8 mouse cellular contexts compared by ENCODE assay signal in genomic region chr2:28270561-28270960, GRCm38 (mm10).
DNase-seq lines count a peak whose midpoint lies in the region; ATAC-seq and TF ChIP-seq lines count a peak whose summit lies in the region.

No protein-coding gene starts in this region.

- H3K27me3 ChIP-seq in forebrain, embryonic 10.5 days (ENCODE audit: poor library complexity, severe bottlenecking) = no peaks in the 10 kb centered on the region; the same call in 1 of the 2 replicates
- H3K27me3 ChIP-seq in forebrain, postnatal 0 days (ENCODE audit: insufficient read depth, low read length) = no peaks in the 10 kb centered on the region
- no peaks in the 10 kb centered on the region for H3K27me3 ChIP-seq in neural tube, embryonic 11.5 days (ENCODE audit: control insufficient read depth, insufficient read depth, low read length)
- no peaks in the 10 kb centered on the region for H3K27me3 ChIP-seq in limb, embryonic 12.5 days

- no peak overlapping the region for H3K9ac ChIP-seq in forebrain, postnatal 0 days
- no peak overlapping the region for H3K9ac ChIP-seq in neural tube, embryonic 11.5 days (ENCODE audit: low read length)
- no peak overlapping the region for H3K9ac ChIP-seq in limb, embryonic 12.5 days (replicated peaks)

- DNase-seq in forebrain, embryonic 10.5 days (ENCODE audit: extremely low spot score, low spot score) = peak; percentile 17
- no peak for DNase-seq in forebrain, postnatal 0 days
- peak; percentile 21 for DNase-seq in neural tube, embryonic 11.5 days (ENCODE audit: low spot score)
- no peak for DNase-seq in neural tube, embryonic 10.5 days (ENCODE audit: extremely low spot score, low spot score)
- DNase-seq in frontal cortex, postnatal 14 days (ENCODE audit: low spot score in 2 of 2) = no peak
- no peak for DNase-seq in frontal cortex, adult 2 months (ENCODE audit: extremely low spot score in 1 of 2, low spot score in 1 of 2)

- H3K4me1 ChIP-seq in forebrain, embryonic 10.5 days = peaks cover 22% of the 10 kb centered on the region
- no peaks in the 10 kb centered on the region; the same call in 1 of the 2 replicates for H3K4me1 ChIP-seq in forebrain, postnatal 0 days (ENCODE audit: insufficient read depth)
- no peaks in the 10 kb centered on the region for H3K4me1 ChIP-seq in neural tube, embryonic 11.5 days (ENCODE audit: control insufficient read depth, insufficient read depth, low read length)
- H3K4me1 ChIP-seq in limb, embryonic 12.5 days (replicated peaks) = peaks cover 8% of the 10 kb centered on the region

- H3K9me3 ChIP-seq in forebrain, embryonic 10.5 days = no peaks in the 10 kb centered on the region
- H3K9me3 ChIP-seq in forebrain, postnatal 0 days (ENCODE audit: low read length) = no peaks in the 10 kb centered on the region
- no peaks in the 10 kb centered on the region for H3K9me3 ChIP-seq in neural tube, embryonic 11.5 days (ENCODE audit: control insufficient read depth, low read length)
- H3K9me3 ChIP-seq in limb, embryonic 12.5 days = no peaks in the 10 kb centered on the region

- no peak overlapping the region for H3K4me3 ChIP-seq in forebrain, embryonic 10.5 days
- no peak overlapping the region for H3K4me3 ChIP-seq in forebrain, postnatal 0 days (ENCODE audit: low read depth, low read length)
- H3K4me3 ChIP-seq in neural tube, embryonic 11.5 days (ENCODE audit: low read depth, low read length) = no peak overlapping the region
- no peak overlapping the region for H3K4me3 ChIP-seq in limb, embryonic 12.5 days (replicated peaks)

- peak overlapping the region; percentile 63 for H3K27ac ChIP-seq in forebrain, embryonic 10.5 days
- no peak overlapping the region for H3K27ac ChIP-seq in forebrain, postnatal 0 days (ENCODE audit: low read depth, low read length)
- H3K27ac ChIP-seq in neural tube, embryonic 11.5 days (ENCODE audit: low read depth, low read length) = no peak overlapping the region
- no peak overlapping the region for H3K27ac ChIP-seq in limb, embryonic 12.5 days

- no peak for ATAC-seq in forebrain, postnatal 0 days
- ATAC-seq in neural tube, embryonic 11.5 days (ENCODE audit: insufficient read depth, low FRiP score, low TSS enrichment) = no peak
- ATAC-seq in limb, embryonic 12.5 days (ENCODE audit: insufficient number of reproducible peaks, insufficient read depth, low FRiP score, low TSS enrichment, low read depth) = no peak
- ATAC-seq in erythroblast, adult 5-6 weeks (replicated peaks; ENCODE audit: low FRiP score, poor library complexity, severe bottlenecking) = no peak

- WGBS in forebrain, embryonic 10.5 days = 5% methylated on average over 4 of the region's 4 CpGs
- WGBS in forebrain, postnatal 0 days = 8% methylated on average over 4 of the region's 4 CpGs
- 10% methylated on average over 4 of the region's 4 CpGs for WGBS in neural tube, embryonic 11.5 days
- WGBS in limb, embryonic 12.5 days = 17% methylated on average over 4 of the region's 4 CpGs

- no peaks in the 10 kb centered on the region for H3K36me3 ChIP-seq in forebrain, embryonic 10.5 days (replicated peaks)
- H3K36me3 ChIP-seq in forebrain, postnatal 0 days (ENCODE audit: insufficient read depth) = no peaks in the 10 kb centered on the region
- H3K36me3 ChIP-seq in neural tube, embryonic 11.5 days (ENCODE audit: control insufficient read depth, insufficient read depth, low read length) = no peaks in the 10 kb centered on the region
- H3K36me3 ChIP-seq in limb, embryonic 12.5 days = no peaks in the 10 kb centered on the region

- no peak overlapping the region for H3K4me2 ChIP-seq in forebrain, postnatal 0 days (ENCODE audit: low read depth)
- H3K4me2 ChIP-seq in neural tube, embryonic 11.5 days (ENCODE audit: low read depth) = no peak overlapping the region
- peak overlapping the region; percentile 13 for H3K4me2 ChIP-seq in limb, embryonic 12.5 days

- TF ChIP-seq CTCF in forebrain, postnatal 0 days (IDR thresholded peaks at IDR 0.05; ENCODE audit: low read depth) = no peak

Comparison
In these comparisons a context has a peak if more than half of its experiments do, and no peak if none do; other contexts are left out.
1. DNase-seq: peak in forebrain, embryonic 10.5 days (single experiment) and neural tube, embryonic 11.5 days (single experiment); none in forebrain, postnatal 0 days (single experiment), neural tube, embryonic 10.5 days (single experiment), frontal cortex, postnatal 14 days (0 of 2) and frontal cortex, adult 2 months (0 of 2).